Mouse (Mus musculus) layer of hippocampus, postnatal 14 days (tissue): ENCODE results near the gene Pde6h. TPM values are rescaled to one million over a fixed set of nuclear protein-coding genes. Genes with fewer than 3 reads are reported as not detected.

Experiments used
- DNase-seq, 2 experiments: peaks; one replicate each; pipeline ENCODE4 v3.0.0; 2021 to 2022; ENCODE audit warnings: low spot score in 2 of 2, mixed read lengths in 1 of 2
- total RNA-seq, 2 experiments: library from RNA; stranded (reverse); gene quantifications; 2 replicates each; pipeline ENCODE4 v1.2.3; 2021

Gene Pde6h
- total RNA-seq, 2 experiments from 2014 or later, result 1.2 to 1.8 TPM

DNA sequence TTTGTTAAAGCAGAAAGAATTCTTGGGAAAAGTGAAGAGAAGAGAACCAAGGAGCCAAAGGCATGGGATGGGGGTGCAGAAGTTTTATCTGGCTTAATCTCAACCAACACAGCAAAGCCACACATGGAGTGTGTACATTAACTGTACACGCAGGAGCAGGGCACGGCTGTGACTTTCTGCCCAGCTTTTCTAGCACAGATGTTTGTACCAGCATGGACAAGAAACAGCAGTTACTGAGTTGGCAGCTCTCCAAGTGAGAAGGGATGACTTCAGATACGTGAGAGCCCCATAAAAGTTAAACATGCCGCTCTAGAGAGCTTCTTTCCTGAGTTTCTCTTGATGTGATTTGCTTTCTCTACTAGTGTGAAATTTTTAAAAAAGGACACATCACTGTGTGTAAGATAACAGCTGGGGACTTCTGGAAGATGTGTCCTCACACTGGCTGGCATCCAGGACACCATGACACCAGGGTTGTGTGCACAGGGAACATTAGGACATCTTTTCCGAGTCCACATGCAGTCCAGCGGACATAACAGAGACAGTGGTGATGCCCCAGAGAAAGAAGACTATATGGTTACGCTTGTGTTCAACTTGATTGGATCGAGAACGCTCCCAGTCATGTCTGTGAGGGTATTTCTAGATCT is 13.3 kb upstream of the Pde6h start:
- DNase-seq, result no peak

DNA sequence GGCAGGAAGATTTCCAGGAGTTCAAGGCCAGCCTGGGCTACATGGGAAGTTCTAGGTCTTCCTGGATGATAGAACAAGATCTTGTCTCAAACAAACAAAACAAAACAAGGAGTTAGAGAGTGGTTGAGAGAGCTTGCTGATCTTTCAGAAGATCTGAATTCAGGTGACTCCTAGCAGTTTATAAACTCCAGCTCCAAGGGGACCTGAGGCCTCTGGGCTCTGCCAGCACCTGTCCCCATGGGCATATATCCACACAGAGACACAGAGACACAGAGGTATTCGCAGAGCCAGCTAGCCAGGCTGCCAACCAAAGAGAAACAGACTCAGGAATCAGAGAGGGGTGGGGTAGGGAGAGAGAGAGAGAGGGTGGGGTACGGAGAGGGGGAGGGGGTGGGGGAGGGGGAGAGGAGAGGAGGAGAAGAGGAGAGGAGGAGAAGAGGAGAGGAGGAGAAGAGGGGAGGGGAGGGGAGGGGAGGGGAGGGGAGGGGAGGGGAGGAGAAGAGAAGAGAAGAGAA is 10.8 kb upstream of the Pde6h start:
- no peak for DNase-seq

DNA sequence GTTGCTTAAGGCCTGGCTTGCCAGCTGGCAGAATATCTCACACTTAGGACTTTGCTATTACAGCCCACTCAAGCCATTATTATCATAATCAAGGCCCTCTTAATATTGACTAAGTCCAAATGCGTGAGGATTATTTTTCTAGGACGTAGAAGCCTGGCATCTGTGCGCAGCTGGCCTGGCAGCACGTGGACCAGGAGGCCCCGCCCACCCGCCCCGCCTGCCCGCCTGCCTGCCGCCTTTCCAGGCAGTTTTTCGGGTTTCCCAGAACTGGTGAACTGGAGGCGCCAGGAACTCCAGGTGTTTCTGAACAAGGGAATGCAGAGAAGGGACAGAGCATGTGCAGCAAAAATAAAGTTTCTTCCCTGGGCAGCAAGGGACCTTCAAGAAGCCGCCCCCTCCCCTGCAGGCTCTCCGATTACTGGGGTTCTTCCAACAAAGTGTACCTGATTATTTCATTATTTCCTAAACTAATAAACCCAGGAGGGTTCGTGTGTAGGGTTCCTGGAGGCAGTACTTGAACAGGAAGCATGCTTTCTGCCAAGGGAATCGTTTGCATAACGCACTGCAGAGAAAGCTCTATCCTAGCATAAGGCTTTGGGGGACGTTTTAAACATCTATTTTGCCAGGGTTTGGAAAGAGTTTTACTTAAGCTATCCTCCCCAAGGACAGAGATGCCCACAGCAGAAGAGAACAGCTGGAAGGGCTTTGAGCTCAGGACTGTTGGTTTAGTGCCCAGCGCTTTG is 10.1 kb upstream of the Pde6h start:
- DNase-seq, result no peak

DNA sequence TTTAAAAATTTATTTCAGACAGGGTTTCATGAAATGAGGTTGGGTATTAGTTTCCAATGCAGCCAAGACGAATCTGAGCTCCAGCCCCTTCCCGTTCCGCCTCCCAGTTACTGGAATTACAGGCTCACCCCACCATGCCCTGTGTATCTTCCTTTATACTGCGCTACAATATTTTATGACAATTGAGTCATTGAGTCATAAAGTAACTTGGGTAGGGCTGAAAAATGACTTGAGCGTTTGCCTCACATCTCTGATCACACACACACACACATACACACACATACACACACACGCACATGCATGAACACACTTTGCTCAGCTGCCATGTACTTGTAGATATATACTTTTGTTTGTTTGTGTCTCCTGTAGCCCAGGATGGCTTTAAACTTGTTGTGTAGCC is 9.4 kb upstream of the Pde6h start:
- no peak for DNase-seq

DNA sequence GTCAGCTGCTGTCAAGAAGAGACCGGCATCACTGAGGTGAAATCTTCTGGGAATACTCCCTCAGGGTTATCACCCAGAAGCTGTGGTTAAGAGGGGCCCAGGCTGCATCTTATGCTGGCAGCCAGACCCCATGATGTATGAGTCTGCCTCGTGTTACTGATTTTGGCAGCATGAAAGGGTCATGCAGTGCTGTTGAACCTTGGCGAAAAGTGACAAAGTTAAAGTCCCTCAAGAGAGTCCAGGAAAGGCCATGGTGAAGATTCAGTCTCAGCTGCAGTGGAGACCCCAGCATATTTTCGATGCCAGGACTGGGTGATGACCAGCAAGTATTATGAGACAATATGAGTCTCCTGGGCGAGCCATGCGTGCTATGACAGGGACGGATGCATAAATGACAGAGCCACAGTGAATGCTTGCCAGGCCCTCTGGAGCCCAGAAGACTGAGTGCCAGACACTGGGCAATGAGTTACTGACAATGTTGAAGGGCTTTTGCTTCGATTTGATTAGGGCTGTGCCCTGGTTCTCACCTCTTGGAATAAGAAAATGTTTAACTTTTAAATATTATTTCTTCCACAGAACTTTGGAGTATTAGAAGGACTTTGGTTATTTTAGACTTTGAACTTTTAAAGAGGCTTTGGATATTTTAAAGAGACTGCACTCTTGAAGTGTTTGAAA is 7.8 kb upstream of the Pde6h start:
- DNase-seq, result no peak

DNA sequence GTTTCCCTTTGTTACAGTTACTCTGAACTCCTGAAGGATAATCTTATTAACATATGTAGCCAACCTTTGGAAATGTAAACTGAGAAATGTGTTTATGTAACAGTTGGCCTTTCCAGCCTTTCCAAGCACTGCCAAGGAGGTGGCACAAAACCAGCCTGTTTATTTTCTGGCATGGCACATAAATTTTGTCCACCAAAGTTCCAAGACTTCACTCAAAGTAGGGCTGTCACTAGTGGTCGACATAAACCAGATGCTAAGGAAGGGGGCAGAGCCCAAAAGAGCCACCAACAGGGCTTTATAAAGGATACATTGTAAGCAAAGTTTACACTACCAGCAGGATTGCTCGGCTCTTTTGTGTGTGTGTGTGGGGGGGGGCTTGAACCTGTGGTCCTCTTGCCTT is 5.7 kb upstream of the Pde6h start:
- no peak for DNase-seq

DNA sequence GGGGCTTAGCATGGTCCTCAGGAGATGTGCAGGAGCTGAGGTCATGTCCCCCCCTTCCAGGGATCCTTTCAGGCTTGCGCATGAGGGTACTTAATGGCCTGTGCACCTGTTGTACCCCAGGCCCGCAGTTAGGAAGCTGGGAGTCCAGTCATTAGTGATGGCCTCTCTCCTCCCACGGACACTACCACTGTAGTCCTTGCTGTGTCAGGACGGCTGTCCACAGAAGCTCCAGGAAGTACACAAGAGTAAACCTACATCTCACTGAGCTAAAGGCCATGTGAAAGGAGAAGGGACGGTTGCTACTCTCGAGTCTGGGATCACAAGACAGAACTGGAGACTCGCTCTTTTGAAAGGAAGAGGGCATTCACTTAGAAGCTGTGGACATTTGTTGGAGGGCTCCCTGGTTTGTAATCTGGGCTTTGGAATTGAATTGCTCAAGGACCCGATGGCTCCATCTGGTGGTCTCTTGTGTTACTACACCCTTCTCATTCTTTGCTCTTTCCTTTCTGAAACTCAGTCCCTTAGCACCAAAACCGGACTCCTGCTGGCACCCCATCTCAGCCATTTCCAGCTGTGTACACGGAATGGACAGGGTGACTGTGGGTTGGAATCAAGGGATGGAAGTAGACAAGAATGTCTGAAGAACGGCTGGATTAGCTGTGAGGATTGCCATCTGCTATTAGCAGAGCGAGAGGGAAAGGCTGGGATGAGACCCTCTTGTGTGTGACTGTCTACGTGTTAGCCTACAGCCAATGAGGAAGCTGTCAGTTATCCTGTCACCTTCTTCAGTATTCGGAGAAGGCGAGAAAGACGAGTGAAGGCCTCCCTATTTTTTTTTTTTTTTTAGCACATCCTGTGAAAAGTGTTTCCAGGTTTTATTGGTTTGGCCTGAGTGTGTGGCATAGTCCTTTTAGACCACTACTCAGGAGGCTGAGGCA is 3.0 kb upstream of the Pde6h start:
- DNase-seq, result peak; percentile 76 to 84

DNA sequence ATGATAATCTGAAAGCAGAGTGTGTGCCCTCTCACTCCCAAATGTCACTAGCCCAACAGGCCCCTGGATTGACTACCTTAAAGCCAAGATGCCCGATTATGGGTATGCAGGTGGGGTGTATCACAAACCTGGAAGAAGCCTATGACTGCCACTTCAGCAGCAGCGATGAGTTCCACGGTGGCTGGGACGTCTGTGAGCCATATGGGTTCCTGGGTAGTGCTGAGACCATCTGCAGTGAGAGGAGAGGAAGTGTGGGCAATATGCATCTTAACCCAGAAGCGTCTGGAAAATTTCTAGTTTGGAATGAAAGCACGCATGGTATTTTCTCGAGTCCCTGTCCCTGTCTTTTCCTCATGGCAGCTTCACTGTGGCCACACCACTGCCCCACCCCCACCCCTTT is 2.0 kb upstream of the Pde6h start:
- DNase-seq, result peak in 1 of 2 experiments; percentile 29

DNA sequence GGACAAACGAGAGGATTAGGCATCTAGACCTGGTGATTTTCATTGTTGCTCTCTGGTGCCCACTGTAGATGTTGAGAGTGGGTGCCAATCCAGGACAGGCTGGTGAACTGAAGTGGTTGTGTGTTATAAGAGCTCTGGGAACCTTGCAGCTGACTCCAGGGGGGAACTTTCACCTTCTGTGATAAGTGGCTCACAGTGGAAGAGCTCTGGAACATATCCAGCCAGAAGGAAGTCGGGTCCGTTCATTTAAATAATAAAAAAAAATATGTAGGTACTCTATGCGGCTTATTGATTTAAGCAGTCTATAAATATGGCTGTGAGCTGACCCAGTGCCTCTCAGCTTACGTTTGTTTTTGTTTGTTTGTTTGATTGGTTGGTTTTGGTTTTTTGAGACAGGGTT is 1.6 kb upstream of the Pde6h start, which contains the start of gene Erp27:
Gene Erp27, minus strand, starts transcription at position 101 of the 400 bp plus-strand sequence.
- no peak for DNase-seq

DNA sequence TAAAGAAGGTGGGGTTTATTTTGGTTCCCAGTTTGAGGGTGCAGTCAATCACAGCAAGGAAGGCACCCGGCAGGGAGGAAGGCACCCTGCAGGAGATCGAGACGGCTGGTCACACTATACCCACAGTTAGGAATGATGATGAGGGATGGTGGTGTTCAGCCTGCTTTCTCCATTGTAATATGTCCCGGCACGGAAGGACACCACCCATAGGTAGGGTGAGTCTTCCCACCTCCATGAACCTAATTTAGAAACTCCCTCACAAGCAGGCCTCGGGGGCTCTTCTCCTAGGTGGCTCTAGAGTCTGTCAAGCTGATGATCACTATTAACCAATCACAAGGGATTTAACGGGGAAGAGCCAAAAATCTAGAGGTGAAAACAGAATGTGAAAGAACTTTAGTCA is 761 bp upstream of the Pde6h start:
- DNase-seq, result no peak

DNA sequence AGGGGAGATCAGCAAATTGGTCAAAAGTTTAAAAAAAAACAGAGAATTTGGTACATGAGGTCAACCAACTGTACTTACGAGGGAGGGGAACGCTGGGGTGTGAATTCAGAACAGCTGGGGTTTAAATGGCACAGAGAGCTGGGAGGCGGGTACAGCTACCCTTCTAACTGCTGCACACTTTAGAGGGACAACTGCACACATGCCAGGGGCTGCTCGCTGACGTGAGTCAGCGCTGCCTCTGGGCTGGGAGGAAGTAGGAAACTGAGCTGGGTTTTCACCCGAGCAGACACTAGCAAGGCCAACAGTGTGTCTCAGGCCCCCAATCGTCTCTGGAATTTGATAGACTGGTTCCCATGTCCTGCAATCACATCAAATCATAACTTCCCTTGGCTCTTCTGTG is 1.4 kb downstream of the Pde6h start:
- DNase-seq, result no peak

DNA sequence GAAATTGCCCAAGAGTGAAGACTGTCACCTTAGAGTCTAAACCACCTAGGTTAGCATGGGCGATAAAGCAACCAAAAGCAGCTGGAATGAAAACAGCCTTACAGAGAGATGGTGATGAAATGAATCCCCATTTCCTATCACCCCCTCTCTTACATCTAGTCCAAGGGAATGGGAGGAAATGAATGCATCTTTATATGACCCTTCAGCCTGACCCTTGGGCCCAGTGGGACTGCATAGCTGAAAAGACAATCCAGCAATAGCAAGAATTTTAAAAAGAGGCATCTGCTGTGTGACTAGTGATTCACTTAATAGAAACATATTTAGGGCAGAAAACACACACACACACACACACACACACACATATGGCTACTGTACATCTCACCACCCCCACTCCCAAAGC is 4.0 kb downstream of the Pde6h start:
- no peak for DNase-seq

DNA sequence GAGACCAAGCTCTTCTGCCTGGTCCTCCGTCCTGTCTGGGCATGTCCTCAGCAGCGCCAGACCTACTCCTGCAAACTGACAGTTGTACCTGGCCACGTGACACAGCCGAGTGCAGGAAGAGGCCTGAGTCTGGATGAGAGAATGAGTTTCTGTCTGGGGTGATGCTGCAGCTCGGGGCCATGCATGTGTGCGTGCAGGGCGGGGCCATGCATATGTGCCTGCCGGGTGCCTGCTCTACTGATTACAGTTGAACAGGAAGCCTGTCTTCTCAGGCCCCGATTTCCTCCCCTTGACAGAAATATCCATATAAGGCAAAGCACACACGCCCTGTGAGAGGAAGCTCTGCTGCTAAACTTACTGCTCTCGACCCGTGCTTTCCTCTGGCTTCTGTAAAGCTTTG is 7.0 kb downstream of the Pde6h start:
- no peak for DNase-seq

DNA sequence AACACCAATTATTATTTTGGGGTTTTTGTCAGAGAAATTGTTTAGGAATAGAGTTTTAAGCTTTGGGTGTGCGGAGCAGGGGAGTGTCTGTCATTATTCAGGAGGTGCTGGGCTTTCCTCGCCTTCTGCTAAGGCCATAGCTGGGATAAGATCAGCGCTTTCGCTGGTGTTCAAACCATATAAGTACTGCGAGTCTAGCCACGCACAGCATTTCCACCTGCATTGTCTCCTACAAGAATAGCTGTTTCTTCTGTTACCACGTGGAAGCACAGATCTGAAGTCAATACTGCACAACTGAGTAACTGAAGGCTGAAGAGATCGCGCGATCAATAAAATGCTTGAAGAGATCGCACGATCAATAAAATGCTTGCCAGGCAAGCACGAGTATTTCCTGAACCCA is 7.6 kb downstream of the Pde6h start:
- DNase-seq, result no peak

DNA sequence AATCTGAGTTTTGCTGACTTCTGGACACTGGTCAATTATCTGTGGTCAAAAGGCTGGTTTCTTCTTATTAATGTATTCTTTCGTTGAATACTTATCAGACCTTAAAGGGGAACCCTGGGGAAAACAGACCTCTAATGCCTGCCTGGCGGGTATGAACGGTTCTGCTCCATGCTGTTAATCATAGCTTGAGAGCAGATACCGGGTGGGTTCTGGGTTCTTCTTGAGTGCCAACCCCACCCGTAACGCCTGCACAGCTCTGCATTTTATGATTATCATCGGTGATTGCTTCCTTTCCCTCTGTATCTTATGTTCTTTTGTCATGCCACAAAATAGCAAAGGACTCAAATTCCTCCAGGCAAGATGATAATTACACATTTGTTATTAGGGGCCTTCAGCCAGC is 10.4 kb downstream of the Pde6h start:
- DNase-seq, result no peak

DNA sequence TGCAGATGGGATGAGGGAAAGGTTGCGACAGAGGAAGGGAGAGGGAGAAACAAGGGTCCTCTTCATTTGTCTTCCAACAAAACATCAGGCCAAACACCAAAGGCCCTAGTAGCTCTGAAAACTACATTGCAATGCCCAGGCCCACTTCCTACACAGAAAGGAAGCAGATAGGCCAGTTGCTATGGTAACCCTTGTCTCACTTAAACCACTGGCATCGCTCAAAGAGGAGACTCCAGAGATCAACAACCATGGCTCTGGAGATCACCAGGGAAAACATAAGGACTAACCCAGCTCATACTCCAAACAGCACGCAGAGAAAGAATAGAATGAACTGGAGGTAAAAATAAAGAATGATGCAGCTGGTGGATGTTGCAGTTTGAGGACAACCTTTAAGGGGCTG is 11.6 kb downstream of the Pde6h start:
- DNase-seq, result no peak

DNA sequence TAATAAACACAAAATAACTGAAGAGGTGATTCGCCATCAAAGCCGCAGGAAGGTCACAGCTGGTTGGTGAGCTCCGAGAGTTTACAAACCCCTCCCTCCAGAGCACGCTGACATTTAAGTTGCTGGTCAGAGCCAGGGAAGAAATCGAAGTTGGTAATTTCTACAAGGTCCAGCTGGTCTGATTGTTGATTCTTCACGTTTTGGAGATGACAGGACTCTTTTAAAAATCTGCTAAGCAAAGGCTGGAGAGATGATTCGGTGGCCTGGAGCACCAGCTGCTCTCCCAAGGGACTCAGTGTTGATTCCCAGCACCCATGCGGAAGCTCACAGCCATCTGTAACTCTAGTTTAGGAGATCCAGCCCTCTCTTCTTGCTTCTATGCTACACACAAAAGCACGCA is 12.7 kb downstream of the Pde6h start:
- DNase-seq, result no peak

DNA sequence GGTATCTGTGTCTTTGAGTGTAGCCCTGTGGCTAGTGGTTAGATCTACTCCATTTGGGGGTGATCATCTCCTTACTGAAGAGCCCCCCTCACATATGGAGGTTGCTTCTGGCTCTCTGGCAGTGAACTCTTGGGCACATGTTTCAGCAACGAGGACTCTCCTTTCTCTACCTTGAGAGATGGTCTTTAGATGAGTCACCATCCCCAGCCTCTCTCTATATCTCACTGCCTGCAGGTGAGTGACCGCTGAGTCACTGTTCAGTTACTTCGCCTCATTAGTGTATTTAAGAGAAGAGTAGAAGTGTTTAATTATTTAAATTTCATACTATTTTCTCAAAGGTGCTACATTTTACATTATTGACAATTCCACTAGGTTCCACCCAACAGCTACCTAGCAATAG is 13.5 kb downstream of the Pde6h start:
- no peak for DNase-seq

DNA sequence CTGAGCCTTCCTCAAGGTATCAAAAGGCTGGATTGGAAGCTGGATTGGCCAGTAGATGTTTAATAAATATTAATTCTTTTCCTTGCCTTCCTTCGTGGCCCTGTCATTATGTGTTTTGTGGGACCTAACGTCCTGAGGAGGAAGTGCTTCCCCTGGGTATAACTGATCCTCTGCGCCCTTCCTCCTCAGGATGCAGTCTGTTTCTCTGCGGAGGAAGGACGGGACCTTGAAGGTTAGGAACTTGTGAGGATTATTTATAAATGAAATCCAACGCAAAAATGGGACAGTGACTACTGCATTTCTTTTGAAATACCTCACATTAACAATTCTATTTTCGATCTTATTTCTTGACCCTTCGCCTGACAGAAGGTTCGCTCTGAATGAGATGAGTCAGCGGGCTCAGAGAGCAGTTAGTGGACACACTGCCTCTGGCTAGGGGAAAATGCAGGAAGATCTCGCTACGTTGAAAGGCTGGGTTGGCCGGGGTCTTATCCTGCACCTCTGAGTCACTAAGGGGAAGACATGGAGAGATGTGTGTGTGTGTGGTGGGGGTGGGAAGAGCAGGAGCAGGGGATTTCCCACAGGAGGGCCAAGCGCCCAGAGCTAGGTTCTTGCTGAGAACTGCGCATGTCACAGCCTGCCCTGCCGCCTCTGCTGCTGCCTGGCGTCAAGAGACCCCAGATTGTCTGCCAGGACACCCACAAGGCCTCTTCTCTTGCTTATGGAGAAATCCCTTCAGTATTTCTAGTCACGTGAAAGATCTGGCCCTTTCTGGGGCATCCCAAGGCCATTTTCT is 14.9 kb downstream of the Pde6h start:
- no peak for DNase-seq
